Mouse (Mus musculus): ENCODE data around the gene Ccdc175.

Ccdc175 gene

DNA sequence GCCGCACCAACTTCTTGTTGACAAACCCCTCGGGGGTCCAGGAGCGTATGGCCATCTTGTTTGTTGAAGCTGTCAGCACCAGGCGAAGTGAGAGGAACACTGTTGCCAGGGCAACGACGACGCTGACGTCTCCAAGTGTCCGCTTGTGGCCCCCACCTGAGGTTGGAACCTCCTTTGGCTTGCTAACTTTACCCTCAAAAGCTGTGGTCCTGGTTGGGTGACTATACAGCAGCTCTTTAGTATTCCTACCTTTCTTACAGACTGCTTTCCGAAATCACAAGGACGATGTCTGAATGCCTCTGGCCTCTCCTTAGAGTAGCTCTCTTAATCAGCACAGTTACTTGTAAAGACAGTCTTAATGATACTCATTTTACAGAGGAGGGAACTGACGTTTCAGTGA is at the start of gene Ccdc175:
Gene Ccdc175 (minus strand): TSS at position 101 of the 400 bp plus-strand sequence.
- no peak for DNase-seq

DNA sequence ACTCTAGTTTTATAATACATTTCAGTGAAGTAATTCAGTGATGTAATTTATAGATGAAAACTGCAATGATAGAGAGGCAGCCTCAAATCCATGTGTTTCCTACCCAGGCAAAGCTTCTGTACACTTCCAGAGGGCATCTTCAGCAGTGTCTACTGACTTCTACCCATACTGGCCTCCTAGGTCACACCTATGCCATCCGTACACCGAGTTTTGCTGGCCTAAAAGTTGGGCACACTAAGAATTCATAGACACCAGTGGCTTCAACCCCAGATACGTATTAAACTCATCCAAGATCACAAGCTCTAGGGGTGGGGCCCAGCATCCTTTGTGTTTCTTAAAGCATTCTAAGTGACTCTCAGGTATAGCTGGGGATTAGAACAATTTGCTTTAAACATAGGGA is 49.3 kb upstream of the Ccdc175 start:
- DNase-seq = no peak

DNA sequence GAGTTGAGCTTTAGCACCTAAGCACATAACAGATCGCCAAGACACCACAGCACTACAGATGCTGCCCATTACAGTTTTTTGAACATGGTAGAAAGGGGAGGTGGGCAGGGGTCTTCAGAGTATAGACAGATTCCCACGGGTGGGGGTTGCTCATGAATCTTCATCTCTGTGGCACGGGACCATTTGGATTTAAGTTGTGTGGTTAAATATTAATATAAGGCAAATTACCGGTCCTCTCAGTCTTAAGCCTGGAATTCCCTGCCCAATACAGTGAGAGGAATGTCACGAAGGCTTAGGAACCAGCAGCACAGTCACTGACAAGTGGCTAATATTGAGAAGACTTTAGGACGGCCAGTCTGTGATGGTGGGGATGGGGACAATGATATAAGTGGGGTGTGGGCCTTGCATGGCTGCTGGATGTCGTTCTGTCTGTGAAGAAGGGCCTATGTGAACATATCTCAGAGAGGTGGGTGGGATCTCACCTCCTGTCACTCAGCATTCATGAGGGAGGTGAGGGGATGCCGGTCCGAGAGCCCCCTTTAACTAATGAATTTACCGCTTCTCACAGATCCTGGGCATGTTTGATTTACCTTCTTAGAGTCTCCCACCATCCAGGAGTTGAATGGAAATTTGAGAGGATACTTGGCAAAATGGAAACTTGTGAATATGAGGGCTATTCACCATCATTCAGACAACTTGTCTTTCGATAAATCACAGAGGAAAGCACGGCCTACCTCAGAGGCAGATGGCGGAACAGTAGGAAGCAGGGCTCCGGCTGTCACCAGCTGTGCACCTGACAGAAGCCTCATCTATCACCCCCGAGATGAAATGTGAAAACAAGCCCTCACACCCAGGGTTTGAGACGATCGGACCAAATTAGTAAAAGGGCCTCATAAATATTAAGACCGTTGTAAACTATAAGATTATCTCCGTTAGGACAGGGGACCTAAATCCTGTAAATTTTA is 48.3 kb upstream of the Ccdc175 start:
- DNase-seq = peak; percentile 90 to 92

DNA sequence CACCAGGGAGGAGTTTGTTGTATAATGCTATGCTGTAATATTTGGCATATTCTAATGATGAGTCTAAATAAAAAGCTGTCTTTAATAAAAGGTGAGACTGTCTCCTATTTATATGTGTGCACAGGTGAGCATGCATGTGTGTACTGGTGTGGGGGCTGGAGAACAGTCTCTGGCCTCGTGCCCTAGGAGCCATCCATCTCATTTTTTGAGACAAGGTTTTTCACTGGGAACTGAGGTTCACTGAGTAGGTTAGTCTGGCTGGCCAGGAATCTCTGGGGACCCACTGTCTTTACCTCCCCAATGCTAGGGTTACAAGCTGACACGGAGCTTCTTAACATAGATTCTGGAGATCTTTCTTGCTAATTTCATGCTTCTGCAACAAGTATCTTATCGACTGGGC is 47.3 kb upstream of the Ccdc175 start:
- peak; percentile 53 to 54 for DNase-seq

DNA sequence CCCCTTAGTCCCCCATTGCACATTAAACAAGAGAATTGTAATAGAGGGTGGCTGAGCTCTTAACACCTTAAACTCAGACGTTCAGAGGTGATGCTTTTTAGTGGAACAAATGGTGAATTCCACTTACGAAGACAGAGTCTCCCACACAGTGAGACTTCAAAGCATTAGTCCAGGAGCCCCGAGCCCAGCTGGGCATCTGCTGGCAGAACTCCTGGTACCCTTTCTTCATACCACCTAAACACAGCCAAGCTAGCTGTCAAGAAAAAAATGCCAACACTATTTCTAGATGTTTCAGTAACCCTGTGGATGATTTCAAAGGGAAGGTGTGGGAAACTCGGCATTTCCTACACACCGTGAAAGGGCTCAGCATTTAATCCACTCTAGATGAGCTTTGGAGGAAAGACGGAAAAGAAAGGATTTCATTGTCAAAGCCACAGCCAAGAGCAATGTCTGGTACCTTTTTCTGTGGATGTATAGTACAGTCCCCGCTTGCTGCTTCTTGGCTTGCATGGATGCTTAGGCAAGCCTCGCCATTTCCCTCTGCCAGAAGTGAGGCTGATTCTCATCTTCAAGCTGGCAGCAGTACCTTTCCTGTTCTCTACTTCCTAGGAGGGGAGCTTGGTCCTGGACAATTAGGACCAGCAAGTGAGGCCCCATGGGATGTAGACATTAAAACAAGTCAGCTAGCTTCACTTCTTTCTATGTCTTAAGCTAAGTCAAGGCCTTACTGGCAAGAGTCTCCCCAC is 44.8 kb upstream of the Ccdc175 start:
- DNase-seq = peak; percentile 43 to 46

DNA sequence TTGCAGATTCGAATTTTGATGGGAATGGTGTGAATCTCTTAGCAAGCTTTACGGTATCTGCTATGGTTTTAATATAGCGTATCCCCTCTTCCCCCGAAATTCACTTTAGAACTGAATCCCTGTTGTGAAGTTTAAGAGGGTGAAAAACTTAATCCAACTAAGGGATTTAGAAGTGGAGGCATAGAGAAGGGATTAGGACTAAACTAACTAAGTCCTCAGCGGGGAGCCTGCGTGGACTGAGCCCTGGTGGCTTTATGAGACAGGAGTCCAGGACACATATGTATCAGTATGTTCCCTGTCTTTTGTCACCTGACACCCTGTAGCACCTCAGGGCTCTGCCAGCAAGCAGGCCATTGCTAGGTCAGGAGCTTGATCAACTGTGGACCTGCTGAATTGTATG is 42.9 kb upstream of the Ccdc175 start:
- no peak for DNase-seq

DNA sequence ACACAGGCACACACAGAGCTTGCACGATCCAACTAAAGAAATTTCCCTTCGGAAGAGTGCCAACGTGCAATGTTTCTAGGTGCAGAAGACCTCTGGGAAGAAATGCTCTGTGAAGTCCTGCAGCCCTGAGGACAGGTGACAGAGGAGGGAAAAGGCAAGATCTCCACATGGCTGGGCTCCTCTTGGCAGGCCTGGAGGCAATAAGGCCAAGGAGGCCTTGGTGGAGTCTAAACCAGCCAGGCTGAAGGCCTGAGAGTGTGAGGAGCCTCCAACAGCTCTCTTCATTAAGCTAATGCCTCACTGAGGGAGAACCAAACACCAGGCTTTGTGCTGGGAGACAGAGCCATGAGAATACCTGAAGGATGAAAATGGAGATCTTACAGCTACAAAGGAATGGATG is 40.5 kb upstream of the Ccdc175 start:
- DNase-seq = peak in 1 of 2 experiments; percentile 20

DNA sequence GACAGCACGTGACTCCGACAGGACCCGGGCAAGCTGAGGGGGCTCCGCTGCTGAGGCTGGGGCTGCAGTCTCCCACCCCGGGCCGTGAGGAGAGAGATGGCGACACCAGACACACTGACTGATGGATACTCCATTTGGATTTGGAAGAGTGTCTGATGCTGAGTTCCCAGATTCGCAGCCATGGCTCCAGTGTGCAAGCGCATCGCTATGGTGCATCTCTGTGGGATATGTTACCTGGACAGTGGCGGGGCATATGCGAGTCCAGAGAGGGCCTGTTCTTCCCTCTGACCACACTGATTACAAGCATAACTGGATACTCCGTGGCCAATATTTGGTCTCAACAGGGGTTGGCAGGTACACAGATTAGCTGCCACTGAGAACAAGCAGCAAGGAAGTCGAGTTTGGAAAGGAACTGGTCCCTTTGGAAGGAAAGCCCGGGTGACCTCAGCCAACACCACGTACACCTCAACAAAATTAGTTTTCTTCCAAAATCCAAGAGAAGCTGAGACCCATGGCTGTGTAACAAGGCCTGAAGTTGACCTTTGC is 38.8 kb upstream of the Ccdc175 start:
- DNase-seq = peak in 1 of 2 experiments; percentile 22

DNA sequence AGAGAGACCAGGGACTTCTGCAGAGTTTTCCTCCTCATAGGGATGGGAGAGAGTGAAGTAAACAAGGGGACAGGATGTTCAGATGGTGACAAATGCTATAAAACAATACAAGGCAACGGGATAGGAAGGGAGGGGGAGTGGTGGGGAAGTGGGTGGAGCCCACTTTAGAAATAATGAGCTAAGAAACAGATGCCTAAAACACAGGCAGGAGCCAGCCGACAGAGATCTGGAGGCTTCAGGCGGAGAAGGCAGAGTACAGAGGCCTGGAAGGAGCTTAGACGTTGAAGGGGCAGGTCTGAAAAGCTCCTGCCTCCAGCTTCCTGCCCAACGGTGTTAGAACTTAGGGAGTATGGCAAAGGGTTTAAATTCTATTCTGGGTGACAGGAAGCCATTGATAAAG is 28.7 kb upstream of the Ccdc175 start:
- DNase-seq = no peak

DNA sequence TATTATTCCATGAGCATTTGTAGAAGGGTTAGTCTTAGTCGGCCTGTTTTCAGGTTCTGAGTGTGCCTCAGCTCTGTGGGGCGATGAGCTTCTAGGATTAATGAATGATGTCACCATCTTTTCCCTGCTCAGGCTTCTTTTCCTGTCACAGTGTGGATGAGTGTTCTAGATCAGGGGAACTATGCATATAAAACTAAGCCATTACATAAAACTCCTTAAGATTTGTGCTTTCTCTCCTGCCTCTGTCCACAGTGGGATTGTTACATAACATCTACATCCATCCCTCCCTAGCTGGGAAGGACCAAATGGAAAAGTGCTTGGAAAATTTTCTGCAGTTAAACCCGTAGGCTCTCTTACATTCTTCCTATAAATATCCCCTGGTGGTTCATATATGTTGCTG is 16.0 kb upstream of the Ccdc175 start:
- DNase-seq = no peak

DNA sequence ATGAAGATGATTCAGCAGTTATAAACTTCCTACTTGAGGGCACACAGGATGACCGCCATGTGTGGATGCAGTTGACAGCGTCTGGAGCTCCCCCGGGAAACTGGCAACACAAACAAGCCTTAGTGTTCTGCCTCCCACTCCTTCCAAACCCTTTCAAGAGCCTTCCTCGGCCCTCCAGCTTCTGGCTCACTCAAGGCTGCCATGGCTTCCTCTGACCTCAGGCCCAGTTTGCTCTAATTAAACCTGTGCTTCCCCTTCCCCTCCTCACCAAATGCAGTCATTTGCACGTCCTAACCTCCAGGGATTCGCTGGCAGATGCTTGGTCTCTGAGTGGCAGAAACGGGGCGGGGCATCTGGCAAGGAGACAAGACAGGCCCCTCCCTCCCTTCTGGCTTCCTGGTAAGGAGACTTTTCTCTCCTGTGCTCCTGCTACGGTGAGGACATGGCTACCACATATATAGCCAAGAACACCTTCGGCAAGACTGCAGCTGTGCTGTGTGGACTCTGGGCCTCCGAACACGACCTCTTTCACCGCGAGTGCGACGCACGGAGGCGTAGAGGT is 13.2 kb upstream of the Ccdc175 start:
- DNase-seq = peak; percentile 87 to 89

DNA sequence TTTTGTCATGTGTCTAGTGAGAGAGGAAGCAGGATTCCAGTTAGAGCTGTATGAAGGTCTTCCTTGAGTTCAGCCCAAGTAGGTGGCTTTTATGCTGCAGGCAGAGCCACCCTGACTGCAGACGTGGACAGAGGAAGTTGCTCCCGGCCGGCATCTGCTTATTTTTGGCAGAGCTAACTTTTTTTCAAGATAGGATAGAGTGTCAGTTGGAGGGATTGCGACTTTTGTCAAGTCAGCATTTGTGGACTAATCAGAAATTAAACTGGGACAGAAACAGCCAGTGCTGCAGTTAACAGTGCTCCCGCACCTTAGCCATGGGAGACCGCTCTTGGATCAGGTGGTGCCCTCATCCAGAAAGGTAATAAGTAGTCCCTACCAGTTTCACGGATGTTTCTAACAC is 12.6 kb upstream of the Ccdc175 start:
- DNase-seq = no peak

DNA sequence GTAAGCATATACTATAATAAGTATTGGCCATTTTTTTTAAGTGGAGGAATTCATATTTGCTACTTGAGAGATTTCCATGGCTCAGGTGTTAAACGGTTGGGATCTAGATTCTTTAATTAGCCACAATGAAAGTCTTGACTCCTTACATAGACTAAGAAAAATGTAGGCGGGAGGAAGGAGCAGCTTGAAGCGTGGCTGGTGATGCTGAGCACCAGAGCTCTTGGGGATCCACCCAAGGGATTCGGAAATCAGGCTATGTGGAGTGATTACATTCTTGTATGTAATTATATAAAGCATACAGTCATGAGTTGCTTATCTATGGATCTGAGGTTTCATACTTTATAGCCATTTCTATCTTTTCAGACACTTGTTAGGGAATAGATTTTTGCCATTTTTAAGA is 5.3 kb downstream of the Ccdc175 start:
- DNase-seq = no peak

DNA sequence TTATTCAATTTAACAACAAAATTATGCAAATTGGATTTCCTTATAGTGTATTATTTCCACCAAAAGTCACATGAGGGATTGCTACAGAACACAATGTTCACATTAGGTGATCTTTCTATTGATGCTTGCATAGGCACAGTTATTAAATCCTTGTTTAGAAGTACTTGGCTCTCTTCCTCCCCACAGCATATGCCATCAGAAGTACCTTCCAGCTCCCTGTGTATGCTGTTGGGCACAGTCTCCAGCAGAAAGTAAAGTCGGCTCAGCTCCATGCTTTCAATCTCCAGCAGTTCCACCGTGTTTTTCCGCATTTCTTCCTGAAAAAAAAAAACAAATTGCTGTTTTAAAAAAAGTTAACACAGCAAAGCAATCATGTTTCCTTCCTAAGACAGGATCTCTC is 6.5 kb downstream of the Ccdc175 start:
- peak; percentile 20 to 38 for DNase-seq

DNA sequence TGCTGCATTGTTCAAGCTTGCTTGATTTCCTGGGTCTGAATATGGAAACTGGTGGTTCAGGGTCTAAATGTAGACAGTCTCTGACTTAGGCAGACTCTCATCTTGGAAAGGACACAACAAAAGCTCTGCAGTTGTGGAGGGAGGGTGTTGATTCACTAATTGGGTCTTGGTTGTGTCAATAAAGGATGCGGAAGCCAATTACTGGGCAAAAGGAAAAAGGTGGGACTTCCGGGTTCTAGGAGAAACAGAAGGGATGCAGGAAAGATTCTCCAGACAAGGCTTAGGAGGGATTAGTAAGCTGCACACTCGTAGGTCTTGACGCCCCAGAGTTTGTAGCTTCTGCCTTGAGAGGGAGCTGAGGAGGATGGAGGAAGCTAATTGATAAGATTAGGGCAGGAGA is 26.4 kb downstream of the Ccdc175 start:
- peak; percentile 41 to 46 for DNase-seq

DNA sequence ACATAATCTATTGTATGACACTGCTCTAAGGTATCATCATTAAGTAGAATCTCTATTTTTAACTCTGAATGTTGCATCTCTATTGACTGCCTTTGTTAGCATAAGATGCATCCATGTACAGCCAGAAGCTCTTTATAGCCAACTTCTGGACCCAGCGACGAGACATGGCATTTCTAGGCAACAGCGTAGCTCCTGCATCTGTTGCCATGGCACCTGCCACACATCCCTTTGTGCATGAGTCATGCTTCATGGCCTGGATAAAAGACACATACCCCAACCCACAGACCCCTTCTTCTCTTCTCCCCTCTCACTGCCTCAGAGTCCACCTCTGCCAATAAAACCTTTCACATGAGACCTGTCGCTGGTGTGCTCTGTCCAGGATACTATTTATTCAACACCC is 34.0 kb downstream of the Ccdc175 start:
- peak in 1 of 2 experiments; percentile 4 for DNase-seq

DNA sequence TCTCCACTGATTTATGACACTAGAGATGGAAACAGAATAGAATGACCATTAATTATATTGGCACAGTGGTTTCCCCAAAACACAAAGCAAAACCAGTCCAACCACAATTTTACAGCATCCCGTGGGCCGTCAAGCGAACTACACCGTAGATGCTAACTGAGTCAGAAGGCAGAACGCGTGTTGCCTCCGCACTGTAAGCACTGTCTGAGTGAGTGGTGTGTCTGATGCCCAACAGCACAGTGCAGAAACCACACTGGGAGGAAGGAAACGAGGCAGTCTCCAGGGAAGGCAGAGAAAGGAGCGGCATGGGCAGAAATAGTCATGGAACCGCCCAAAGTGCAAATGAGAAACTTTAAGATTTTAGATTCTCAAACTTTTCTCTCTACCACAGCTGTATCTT is 55.6 kb downstream of the Ccdc175 start:
- no peak for DNase-seq

DNA sequence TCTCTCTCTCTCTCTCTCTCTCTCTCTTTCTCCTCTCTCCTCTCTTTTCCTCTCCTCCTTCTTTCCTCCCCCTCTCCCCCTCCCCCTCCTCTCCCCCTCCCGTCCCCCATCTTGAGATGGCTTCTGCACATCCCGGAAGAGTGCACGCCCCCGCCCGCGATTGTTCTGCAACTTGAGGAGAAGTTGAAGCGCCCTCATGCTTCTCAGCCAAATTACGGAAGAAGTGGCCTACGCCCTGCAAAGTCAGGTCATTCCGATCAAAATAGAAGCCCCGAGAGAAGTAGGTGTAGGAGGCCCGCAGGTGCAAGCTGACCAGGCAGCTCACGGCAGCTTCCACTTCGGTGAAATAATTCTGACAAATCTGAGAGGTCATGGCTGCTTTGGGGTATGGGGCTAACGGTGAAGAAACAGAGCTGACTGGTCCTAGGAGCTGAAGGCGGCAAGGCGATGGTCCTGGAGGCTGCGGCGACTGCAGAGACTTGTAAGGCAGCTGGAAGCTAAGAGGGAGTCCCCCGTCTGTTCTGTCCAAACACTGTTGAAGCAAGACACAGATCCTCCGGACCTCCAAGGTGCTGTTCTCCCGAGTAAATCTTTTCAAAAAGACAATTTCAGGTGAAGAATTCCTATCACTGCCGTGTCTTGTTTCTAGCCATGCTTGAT is 69.0 kb downstream of the Ccdc175 start:
- DNase-seq = no peak

DNA sequence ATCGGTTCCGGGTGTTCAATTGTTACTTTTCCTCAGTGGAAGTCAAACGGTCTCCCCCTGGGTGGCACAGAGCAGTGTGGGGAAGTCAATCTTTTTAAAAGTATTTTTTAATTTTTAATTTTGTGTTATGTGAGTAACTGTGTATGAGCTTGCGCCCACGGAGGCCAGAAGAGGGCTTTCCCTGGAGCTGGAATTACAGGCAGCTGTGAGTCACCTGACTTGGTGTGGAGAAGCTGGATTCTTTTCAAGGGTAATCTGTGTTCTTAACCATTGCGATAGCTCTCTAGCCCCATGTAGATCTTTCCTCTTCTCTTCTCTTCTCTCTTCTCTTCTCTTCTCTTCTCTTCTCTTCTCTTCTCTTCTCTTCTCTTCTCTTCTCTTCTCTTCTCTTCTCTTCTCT is 69.7 kb downstream of the Ccdc175 start:
- DNase-seq = no peak

DNA sequence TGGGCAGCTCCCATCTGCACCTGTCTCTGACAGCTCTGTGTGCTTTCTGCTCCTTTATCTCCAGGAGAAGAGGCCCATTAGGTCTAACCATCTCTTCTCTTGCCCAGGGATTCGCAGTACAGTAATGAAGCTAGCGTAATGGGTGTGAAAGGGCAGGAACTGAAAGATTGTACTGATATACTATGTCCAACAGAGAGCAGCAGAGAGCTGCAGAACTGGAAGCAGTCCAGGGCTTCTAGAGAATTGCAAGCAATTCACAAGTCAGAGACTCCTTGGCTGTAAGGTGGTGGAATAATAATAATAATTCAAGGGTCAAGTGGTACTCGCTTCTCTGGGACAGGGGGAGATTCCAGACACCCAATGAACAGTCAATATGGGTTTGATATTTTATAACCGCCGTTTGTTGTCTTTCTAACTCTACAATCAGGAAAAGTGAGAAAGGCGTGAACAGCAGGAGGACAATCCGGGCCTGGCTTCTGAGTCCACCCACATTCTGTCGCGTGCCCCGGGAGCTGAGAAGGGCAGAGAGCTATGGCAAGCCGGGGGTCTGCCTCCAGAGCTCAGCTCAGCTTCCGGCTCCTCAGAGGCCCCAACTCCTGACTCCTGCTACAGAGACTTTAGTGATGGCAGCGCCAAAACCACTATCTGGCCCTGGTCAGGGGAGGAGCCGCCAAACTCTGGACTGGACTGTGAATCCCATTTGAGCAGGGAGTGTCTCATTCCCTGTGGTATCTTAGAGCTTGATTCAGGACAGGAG is 80.1 kb downstream of the Ccdc175 start:
- DNase-seq = peak; percentile 84 to 90

DNA sequence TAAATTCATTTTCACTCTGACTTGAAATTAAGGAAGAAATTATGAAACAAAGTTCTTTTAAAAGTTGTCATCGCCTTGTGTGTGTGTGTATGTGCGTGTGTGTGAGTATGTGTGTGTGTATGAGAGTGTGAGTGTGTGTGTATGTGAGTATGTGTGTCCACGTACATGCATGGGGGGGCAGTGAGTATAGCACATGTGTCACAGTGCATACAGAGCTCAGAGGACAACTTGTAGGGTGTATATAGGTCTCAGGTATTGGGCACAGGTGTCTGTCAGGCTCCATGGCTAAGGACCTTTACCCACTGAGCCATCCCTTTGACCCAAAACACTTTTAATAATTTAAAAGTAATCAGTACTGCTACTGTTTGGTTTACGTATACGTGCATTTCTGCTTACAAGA is 80.8 kb downstream of the Ccdc175 start:
- no peak for DNase-seq

DNA sequence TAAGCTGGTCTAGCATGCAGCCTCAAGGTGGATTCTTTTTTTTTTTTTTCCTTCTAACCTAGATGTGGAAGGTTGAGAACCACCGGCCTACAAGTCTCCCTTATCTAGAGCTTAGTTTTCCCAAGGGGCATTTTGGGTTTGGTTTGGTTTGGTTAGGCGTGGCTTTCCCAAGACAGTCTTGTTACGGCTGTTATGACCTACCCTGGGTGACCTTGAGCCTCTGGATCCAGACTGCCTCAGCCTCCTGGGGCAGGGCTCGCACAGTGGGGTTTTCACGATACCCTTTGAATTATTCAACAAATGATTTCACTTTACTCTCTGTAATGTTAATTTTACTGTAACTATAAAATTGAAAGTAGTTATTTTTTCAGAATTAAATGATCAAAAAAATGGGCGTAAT is 82.1 kb downstream of the Ccdc175 start:
- DNase-seq = no peak
